Mouse (Mus musculus) ovary, postnatal 14 days (tissue): ENCODE data around the gene Crybg1.
"Not testable (repeated sequence)": the region's sequence is repeated elsewhere in the genome, so short reads cannot be mapped to it uniquely, and the experiment has no call there.

Source experiments
- DNase-seq: peaks from one replicate; pipeline ENCODE4 v3.0.0; 2022; ENCODE audit warnings: low spot score

Crybg1 gene

GRCm38 (mm10) chr10:43973244-43973643 is 175.4 kb downstream of the Crybg1 start:
- DNase-seq, result no peak

- DNase-seq, result no peak
Observed at GRCm38 (mm10) chr10:43964943-43965342, 183.7 kb downstream of the Crybg1 start.

- DNase-seq, result peak; percentile 58
Observed at GRCm38 (mm10) chr10:43953942-43954341, 194.7 kb downstream of the Crybg1 start.

GRCm38 (mm10) chr10:43945435-43945834 is 203.2 kb downstream of the Crybg1 start:
- no peak for DNase-seq

- no peak for DNase-seq
Observed at GRCm38 (mm10) chr10:43943736-43944135, 204.9 kb downstream of the Crybg1 start.

GRCm38 (mm10) chr10:43939136-43939662 is 209.5 kb downstream of the Crybg1 start:
- no peak for DNase-seq

- no peak for DNase-seq
Observed at GRCm38 (mm10) chr10:43928596-43928995, 220.1 kb downstream of the Crybg1 start.

- DNase-seq, result no peak
Observed at GRCm38 (mm10) chr10:43927736-43928135, 220.9 kb downstream of the Crybg1 start.

- DNase-seq, result not testable (repeated sequence)
Observed at GRCm38 (mm10) chr10:43925776-43926175, 222.9 kb downstream of the Crybg1 start.

- no peak for DNase-seq
Observed at GRCm38 (mm10) chr10:43923096-43923495, 225.6 kb downstream of the Crybg1 start.

GRCm38 (mm10) chr10:43918696-43919608 is 229.7 kb downstream of the Crybg1 start:
- DNase-seq, result peak; percentile 80

GRCm38 (mm10) chr10:43916737-43917136 is 231.9 kb downstream of the Crybg1 start:
- no peak for DNase-seq

- no peak for DNase-seq
Observed at GRCm38 (mm10) chr10:43916181-43916580, 232.5 kb downstream of the Crybg1 start.

- DNase-seq, result no peak
Observed at GRCm38 (mm10) chr10:43912236-43912635, 236.4 kb downstream of the Crybg1 start.

- no peak for DNase-seq
Observed at GRCm38 (mm10) chr10:43910873-43911142, 237.8 kb downstream of the Crybg1 start.

- no peak for DNase-seq
Observed at GRCm38 (mm10) chr10:43910032-43910872, 238.4 kb downstream of the Crybg1 start.

- DNase-seq, result no peak
Observed at GRCm38 (mm10) chr10:43904569-43904968, 244.1 kb downstream of the Crybg1 start.

- DNase-seq, result peak; percentile 91
Observed at GRCm38 (mm10) chr10:43901578-43902194, 247.0 kb downstream of the Crybg1 start, which contains the start of the genes Qrsl1 and Rtn4ip1. Gene Qrsl1 (minus strand): TSS chr10:43901745. Gene Rtn4ip1 (plus strand): TSS chr10:43901807.

- DNase-seq, result no peak
Observed at GRCm38 (mm10) chr10:43900883-43901570, 247.6 kb downstream of the Crybg1 start.
